Mouse (Mus musculus) skeletal muscle tissue, adult 2 months (tissue): ENCODE data around the gene Abo.
"Not testable (repeated sequence)": the region's sequence is repeated elsewhere in the genome, so short reads cannot be mapped to it uniquely, and the experiment has no call there.

Source experiments
- DNase-seq: peaks from one replicate; pipeline ENCODE4 v3.0.0-alpha.2; 2012; ENCODE audit warnings: low read depth, low spot score

Gene Abo

DNA sequence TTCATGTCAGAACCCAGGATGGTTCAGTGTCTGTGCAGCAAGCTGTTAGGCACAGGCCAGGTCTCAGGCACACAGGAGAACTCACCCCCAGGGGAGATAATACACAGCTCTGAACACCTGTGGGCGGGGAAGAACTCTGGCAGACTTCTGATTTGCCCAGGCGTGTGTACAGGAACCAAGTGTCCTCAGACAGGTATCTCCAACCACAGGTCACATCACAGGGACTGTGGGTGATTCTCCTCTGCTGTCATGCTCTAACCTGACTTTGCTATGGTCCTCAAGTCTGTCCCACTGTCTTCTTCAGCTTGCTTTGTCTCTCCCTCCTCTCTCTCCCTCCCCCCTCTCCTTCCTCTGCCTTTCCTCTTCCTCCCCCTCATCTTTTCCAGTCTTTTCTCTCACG is at the start of gene Abo:
Gene Abo, minus strand, starts transcription at position 101 of the 400 bp plus-strand sequence.
- no peak for DNase-seq

DNA sequence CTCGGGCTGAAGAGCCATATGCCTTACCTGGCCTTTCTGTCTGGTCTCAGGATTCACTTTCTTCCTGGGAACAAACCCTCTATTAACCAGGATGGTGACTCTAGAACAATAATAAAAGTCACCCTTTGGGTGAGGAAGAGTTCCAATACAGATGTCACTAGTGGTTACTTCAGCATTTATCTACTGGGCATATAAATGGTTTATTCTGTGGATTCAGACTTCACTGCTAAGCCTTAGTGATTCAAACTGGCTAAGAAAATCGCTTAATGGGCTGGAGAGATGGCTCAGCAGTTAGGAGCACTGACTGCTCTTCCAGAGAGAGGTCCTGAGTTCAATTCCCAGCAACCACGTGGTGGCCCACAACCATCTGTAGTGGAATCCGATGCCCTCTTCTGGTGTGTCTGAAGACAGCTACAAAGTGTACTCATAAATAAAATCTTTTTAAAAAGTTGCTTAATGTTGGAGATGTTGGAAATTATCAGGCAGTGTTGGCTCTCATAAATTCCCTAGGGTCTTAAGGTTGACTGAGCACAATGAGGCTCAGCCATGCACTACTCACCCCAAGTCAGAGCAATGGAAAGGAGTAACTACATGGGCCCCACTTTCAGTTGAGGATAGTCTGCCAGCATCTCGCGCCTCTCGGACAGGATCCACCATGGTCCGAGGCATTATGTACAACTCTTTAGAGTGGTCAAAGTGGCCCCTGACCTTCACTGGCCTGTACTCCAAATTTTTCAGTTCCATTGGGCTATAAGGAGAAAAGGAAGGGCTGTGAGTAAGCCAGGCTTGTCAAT is 49.6 kb upstream of the Abo start:
- DNase-seq = no peak

DNA sequence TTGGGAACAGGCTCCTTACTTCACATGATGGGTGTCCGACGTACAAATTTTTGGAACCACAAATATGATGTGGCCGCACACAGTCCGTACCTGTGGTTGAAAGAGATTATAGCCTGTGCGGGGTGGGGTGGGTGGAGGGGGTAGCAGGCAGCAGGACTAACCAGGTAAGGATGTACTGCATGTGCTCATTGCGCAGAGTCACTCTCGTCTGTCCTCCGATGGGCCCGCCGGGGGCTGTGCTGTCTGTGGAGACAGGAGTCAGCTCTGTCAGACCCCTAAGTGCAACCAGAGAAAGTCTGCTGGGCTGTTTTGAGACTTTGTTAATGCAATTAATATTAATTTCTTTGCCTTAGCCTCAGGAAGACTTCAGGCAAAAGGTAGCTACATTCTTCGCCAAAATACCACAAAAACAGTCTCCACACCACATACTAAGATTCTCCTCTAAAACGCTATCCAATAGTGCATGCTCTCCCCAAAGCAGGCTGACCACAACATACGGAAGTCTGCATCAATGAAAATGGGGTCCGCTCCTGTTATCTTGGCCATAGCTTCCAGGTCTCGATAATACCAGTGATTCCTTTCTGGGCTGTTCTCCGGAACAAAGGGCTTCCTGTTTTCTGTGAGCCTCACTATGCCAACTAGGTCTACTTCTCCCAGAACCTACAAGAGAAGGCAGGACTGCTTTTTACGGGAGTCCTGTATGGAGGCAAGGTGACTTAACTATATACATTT is 48.8 kb upstream of the Abo start:
- DNase-seq = no peak

DNA sequence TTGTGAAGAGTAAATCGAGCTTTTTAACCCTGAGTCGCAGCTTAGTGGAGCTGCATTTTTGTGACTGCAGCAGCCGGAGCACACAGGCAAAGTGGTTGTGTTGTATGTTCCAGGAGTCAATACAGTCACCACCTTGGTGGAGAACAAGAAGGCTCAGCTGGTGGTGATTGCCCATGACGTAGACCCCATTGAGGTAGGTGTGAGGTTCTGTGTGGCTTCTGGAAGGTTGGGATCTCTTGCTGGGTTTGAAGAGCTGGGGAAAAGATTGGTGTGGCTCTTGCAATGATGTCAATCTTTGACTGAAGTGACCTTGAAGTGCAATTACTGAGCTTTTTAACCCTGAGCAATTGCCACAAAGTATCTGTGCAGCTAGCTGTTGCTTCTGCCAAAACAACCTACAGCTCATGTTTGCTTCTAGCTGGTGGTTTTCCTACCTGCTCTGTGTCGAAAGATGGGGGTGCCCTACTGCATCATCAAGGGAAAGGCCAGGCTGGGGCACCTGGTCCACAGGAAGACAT is 47.5 kb upstream of the Abo start:
- DNase-seq = no peak

DNA sequence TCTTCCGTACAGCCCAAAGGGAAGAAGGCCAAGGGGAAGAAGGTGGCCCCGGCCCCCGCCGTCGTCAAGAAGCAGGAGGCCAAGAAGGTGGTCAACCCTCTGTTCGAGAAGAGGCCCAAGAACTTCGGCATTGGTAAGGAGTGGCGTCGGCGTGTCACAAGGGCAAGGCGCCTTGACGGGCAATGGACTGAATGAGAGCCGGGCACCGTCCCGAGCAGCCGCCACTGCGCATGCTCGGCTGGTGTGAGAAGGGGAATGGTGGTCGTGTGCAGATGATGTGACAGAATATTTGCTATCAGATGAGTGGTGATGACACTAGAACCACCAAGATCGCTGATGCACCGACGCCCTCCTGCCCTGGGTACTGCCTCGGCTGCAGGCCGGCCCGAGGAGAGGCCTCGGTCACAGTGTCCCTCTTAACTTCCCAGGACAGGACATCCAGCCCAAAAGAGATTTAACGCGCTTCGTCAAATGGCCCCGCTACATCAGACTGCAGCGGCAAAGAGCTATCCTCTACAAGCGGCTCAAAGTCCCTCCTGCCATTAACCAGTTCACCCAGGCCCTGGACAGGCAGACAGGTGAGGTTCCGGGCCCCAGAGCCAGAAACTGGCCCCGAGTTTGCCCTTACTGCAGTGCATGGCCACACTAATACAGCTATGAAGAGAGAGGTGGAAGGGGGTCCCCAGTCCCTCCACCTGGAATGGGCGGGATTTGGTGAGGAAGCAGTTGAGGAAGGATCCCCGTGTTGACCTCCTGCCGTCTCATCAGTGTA is 46.4 kb upstream of the Abo start:
- peak; percentile 54 for DNase-seq

DNA sequence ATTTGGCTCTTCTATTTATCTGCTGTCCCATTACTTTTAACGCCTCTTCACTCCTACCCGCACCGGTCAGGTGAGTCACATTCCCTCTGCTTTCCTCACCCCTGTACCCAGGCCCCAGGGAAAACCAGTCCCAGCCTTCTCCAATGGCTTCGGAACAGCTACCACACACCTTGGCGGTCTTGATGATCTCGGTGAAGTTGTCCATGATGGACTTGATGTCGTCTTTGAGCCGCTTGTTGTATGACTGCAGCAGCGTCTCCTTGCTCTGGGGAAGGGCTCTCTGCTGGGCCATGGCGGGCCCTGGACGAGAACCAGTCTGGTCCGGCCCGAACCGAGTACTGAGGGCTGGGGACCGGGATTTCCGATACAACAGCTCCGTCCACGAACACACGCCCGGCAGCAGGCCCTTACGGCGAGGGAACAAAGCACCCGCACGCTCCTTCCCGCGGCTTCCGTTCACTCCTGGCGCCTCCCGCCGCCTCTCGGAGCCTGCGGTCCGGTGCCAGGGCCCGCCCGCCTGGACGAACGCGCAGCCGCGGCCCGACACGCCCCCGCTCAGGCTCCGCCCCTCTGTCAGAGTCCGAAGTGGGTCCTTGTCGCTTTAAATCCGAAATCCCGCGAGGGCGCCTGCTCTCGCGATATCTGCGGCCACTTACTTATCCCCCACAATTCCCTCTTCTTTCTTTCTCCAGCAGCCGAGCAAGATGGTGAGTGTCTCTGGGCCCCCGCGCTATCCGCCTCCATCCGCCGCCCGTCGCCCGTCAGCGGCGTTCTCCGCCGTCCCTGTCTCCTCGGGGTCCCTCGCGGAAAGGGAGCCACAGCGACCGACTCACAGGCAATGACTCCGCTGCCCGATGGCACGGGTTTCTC is 45.6 kb upstream of the Abo start, which contains the start of the genes Med22 and Rpl7a:
Gene Med22, minus strand, starts transcription at position 554 of the 870 bp plus-strand sequence.
Gene Rpl7a, plus strand, starts transcription at position 641 of the 870 bp plus-strand sequence.
- peak; percentile 100 for DNase-seq

DNA sequence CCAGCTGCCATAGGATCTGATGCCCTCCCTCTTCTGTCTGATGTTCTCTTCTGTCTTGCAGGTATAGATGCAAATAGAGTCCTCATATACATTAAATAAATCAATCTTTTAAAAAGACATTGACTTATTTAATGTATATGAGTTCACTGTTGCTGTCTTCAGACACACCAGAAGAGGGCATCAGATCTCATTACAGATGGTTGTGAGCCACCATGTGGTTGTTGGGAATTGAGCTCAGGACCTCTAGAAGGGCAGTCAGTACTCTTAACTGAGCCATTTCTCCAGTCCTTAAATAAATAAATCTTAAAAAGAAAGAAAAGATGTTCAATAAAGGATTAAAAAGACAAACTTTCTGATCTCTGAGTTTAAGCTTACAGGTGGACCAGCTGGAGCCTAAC is 44.6 kb upstream of the Abo start:
- no peak for DNase-seq

DNA sequence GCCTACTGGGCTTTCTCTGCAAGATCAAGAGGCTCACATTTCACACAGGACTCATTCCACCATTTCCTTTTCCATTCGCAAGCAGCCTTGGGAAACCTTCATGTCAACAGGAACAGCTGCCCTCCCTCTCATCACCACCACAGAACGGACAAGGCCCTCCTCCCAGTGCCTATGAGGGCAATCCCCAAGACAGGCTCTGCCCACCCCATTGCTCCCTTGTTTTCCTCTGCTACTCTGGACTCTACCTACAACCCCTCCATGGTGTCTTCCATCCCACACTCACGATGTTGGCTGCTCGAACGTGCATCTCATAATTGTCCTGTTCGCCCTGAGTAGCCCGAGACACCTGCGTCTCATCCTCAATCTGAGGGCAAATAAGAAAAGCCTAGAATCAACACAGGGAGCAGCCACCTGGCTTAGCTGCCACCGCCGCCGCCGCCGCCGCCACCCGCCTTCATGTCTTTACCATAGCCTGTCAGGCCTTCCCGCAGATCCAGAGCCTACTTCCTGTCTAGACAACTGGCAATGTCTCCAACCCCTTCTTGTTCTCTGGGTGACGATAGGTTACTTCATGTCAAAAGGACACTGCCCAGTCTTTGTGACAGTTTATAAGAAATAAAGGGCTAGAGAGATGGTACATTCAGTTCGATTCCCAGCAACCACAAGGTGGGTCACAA is 44.1 kb upstream of the Abo start:
- no peak for DNase-seq

DNA sequence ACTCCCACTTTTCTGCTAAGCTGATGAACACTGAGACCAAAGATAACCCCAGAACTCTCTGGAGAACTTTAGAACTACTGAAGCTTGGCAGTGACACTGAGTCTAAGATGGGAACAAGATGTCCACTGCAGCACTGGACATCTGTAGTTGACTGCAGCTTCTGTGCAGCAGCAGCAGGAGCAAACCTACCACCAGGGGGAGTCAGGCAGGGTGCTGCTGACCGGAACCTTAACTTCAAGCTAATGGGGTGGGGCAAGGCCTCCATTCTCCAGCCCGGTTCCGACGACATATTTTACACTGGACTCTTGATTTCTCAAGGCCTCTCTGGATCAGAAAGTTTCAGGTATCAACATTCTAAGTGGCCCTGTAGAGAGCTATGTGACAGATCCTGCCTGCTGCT is 42.3 kb upstream of the Abo start:
- no peak for DNase-seq

DNA sequence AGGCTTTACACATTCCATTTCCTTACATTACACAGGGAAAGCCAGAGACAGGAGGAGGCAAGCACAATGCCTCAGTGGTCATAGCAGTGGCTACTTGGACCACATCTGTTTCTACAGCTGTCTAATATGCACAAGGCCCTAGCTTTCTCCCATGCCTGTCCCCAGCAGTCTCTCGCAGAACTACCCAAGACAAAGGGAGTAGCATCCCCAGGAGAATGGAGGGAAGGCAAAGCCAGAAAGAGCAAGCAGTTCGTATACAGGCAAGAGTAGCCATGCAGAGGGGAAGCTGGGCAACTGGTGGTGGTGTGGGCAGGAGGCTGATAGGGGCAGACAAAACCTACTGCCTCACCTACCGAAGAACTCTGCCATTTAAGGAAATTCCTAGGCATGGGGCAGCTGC is 41.7 kb upstream of the Abo start:
- no peak for DNase-seq

DNA sequence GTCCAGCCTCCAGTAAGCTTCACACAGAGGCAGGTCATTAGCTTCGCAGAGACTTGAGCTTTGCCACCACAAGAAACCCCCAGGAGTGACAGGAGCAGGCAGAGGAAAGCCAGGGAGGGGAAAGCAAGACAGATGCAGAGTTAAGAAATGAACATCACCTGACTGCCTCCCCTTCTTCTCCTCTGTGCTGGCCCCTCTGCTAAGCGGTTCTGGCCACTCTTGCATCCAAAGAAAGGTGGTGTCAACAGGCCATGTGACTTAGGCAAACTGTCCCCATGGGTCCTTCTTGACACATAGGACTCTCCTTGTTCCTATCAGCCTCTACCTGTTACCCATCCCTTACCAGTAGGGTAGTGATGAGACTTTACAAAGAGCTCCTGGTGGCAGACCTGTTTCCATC is 41.2 kb upstream of the Abo start:
- DNase-seq = no peak

DNA sequence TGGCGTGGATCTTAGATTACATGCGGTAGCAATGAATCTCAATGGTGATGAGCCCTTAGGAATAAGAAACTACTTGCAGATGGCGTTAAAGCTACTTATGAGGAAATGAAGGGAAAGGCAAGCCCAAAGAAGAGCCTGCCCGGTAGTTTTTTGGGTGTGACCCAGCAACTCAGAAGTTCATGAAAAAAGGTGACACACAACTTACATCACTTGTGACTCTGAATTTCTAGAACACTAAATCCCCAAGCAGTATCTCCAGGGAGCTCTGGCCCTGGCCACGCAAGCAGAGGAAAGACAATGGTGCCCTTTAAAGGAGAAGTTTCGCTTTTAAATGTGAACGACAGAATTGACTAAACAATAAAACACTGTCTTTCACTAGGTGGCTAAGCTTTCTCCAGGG is 38.5 kb upstream of the Abo start:
- DNase-seq = no peak

DNA sequence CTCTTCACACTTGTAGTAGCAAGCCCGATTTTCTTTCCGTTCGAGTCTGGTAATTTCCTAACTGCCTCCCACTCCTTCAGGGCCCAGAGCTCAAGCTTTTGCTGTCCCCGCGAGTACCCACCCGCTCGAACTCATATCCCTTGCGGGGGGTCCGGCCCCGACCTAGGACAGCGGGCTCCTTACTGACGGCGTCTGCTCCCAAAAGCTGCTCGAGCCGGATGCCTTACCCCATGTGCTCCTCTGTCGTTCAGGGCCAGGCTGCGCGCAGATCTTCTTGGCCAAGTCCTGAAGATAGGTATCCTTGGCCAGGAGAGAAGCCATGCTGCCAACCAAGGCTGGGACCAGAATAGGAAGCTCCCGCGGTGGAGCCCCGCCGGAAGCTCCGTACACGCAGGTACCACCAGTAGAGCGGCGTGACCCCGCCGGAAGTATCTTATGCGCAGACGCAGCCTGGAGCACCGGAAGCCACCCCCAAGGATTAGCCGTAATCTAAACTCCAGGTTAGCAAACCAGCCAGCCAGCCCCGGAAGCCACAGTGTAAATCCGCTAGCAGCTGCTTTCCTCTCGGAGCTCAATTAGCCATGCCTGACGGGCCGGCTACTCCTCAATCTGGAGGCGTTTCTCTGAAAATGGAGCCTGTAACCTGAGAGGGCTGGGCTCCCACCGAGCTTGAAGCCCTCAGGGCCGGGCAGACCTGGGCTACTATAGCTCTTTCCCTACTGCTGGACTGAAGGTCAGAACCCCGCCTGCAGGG is 37.9 kb upstream of the Abo start, which contains the start of gene Surf6:
Gene Surf6, minus strand, starts transcription at position 413 of the 754 bp plus-strand sequence.
- DNase-seq = peak; percentile 93

DNA sequence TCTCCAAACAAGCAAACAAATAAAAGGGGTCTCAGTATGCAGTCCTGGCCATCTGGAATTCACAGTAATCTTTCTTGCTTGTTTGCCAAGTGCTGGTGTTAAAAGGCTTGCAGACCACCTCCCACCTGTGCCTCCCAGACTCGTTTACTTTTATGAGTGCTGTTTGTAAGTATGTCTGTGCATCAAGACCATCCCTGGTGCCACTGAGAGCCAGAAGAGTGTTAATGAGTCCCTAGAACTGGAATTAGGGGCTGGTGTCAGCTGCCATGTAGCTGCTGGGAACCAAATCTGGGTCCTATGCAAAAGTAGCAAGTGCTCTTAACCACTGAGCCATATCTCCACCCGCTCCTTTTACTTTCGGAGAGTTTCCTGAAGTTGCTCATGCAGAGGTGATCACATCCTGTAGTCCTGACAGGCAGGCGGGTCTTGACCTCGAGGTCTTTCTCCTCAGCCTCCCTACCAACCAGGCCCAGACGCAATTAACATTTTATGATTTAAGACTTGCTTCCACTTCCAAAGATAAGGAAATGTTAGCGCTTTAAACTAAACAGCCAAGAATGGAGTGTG is 37.1 kb upstream of the Abo start:
- no peak for DNase-seq

DNA sequence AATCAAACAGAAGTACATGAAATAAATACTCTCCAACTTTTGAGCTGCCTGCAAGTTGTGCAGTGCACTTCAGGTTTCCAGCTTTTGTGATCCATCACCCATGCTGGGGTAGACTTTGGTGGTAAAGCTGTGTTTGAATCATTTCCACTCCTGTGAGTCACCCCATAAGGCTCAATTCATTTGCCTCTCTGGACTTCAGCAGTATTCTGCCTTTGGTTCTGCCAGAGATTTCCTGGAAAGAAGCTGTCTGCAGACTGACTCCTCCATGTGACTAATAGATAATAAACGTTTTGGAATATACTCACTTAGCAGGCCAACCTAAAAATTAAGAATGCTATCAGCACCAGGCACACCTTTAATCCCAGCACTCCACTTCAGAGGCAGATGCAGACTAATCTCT is 36.0 kb upstream of the Abo start:
- DNase-seq = no peak

DNA sequence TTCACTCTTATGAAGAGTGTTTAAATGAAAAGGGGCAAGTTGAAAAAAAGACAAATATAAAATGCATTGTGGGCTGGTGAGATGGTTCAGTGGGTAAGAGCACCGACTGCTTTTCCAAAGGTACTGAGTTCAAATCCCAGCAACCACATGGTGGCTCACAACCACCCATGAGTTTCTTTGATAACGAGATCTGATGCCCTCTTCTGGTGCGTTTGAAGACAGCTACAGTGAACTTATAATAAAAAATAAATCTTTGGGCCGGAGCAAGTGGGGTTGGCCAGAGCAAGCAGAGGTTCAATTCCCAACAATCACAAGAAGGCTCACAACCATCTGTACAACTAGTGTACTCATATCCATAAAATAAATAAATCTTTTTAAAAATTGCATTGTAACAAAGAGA is 31.1 kb upstream of the Abo start:
- DNase-seq = no peak

DNA sequence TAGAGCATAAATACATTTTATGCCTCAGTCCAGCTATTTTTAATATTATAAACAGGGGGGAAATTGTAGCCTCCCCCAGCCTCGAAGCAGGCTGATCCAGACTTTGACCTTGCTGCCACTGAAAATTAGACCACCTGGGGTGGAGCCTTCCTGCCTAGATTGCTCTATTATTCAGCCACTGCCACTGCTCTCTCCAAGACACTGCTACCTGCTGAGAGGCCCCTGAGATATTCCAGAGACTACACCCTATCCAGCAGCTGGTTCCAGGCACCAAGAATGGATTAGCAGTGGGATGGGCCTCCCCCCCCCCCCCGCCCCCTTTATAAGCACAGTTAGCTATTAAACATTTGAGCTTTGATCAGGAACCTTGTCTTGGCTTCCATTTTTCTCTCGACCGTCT is 21.4 kb upstream of the Abo start:
- DNase-seq = not testable (repeated sequence)

DNA sequence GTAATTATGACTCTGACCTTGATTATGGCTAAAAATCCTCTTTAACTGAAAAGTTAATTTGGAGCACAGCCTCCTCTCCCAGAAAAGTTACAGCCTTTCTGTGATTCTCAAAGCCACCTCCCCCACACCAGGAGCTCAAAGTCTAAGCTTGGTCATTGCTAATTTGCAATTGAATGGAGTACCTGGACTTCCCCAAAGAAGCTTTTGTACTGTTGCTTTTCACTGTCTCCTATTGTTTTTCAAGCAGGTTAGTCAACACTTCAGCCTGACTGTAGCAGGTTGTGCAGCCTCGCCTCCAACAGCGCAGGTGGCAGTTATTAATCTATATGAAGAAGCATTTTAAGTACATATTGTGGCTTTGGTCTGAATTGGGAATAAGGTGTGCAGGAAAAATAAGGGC is 20.8 kb upstream of the Abo start:
- not testable (repeated sequence) for DNase-seq

DNA sequence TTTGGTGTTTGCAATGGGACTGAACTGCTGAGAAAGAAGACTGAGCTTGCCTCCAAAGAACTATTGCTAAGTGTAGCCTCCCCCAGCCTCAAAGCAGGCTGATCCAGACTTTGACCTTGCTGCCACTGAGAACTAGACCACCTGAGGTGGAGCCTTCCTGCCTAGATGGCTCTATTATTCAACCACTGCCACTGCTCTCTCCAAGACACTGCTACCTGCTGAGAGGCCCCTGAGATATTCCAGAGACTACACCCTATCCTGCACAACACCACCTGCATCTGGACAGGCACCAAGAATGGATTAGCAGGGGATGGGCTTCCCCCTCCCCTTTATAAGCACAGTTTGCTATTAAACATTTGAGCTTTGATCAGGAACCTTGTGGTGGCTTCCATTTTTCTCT is 13.8 kb upstream of the Abo start:
- DNase-seq = no peak
